Mouse (Mus musculus) C2C12 (cell line): Measurements from ENCODE around the gene Pxmp4. TPM values are rescaled to one million over a fixed set of nuclear protein-coding genes. Genes with fewer than 3 reads are reported as not detected.

Source experiments
- H3K27me3 ChIP-seq: one replicate; pipeline ENCODE4 v1.6.1; 2011; ENCODE audit not compliant: control insufficient read depth, insufficient read depth, insufficient read length
- H3K36me3 ChIP-seq: one replicate; pipeline ENCODE4 v1.6.1; 2011; ENCODE audit not compliant: control insufficient read depth, insufficient read depth
- H3K4me3 ChIP-seq: one replicate; pipeline ENCODE4 v1.5.1; 2011; ENCODE audit warnings: mild to moderate bottlenecking, control low read depth; ENCODE audit not compliant: poor library complexity, insufficient read depth, severe bottlenecking
- H3K79me2 ChIP-seq: one replicate; pipeline ENCODE4 v1.6.1; 2011; ENCODE audit not compliant: control insufficient read depth, insufficient read depth
- H3K79me3 ChIP-seq: one replicate; pipeline ENCODE4 v1.6.1; 2011; ENCODE audit warnings: low read depth, control low read depth
- H3ac ChIP-seq: one replicate; pipeline ENCODE3; 2011; ENCODE audit warnings: low read depth; ENCODE audit not compliant: control insufficient read depth, insufficient read length
- CEBPB ChIP-seq: IDR thresholded peaks from one replicate; pipeline ENCODE4 v1.6.1; 2011; ENCODE audit warnings: low read depth, mild to moderate bottlenecking, control low read depth, moderate library complexity
- CTCF ChIP-seq: IDR thresholded peaks from one replicate; pipeline ENCODE4 v1.5.1; 2011; ENCODE audit not compliant: control insufficient read depth, insufficient read depth, insufficient read length
- FOSL1 ChIP-seq: IDR thresholded peaks from one replicate; pipeline ENCODE4 v1.8.0; 2011; ENCODE audit warnings: mild to moderate bottlenecking, low read length; ENCODE audit not compliant: poor library complexity, insufficient read depth, severe bottlenecking
- MAX ChIP-seq: IDR thresholded peaks from one replicate; pipeline ENCODE4 v1.6.1; 2011; ENCODE audit warnings: mild to moderate bottlenecking, control low read depth
- MYOD1 ChIP-seq: IDR thresholded peaks from one replicate; pipeline ENCODE4 v1.6.1; 2011; ENCODE audit warnings: low read depth; ENCODE audit not compliant: control insufficient read depth, insufficient read length
- MYOG ChIP-seq: IDR thresholded peaks from one replicate; pipeline ENCODE4 v1.6.1; 2011; ENCODE audit not compliant: control insufficient read depth, insufficient read length; ENCODE audit errors: extremely low read depth
- USF1 ChIP-seq: IDR thresholded peaks from one replicate; pipeline ENCODE4 v1.6.1; 2011; ENCODE audit warnings: low read depth, mild to moderate bottlenecking, control low read depth, moderate library complexity
- polyA plus RNA-seq: library from polyadenylated mRNA; unstranded; fragments of >200 nt; fragmentation: generic; extraction: Trizol; gene quantifications from one replicate; pipeline ENCODE4 v1.2.1, GENCODE M21; 2012; ENCODE audit warnings: missing spikeins

Pxmp4 gene
- polyA plus RNA-seq, 1 experiment: 6.4 TPM

DNA sequence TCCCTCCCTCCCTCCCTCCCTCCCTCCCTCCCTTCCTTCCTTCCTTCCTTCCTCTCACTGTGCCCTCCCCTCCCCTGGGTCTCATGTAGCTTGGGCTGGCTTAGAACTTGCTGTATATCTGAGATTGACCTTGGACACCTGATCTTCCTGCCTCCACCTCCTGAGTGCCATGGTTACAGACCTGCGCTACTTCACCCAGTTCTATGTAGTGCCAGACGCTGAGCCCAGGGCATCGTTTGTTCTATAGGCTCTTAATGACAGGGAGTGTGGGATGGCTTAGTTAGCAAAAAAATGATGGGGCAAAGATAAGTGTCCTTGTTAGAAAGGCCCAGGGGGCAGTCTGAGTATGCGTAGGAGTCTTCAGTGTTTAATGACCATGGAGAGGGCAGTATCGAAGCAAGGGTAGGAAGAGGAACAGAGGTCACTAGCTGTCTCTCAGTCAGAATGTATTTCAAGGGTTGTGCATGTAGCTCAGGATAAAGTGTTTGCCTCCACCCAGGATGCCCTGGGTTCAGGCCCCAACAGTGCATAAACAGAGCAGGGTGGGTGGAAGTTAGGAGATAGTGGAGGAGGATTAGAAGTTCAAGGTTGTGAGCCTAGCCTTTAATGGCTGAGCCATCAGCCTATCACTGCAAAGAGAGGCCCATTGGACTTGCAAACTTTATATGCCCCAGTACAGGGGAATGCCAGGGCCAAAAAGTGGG, 29.7 kb upstream of the Pxmp4 start:
- Histone ChIP-seq H3ac (no peak overlapping the region), H3K27me3 (no peaks in the 10 kb centered on the region), H3K36me3 (peaks cover 2% of the 10 kb centered on the region), H3K79me2 (no peaks in the 10 kb centered on the region), H3K4me3 (no peak overlapping the region), H3K79me3 (no peaks in the 10 kb centered on the region)
- no peak for TF ChIP-seq USF1
- TF ChIP-seq MYOD1: no peak
- TF ChIP-seq MAX: no peak
- no peak for TF ChIP-seq MYOG
- TF ChIP-seq CTCF: no peak
- TF ChIP-seq CEBPB: no peak
- no peak for TF ChIP-seq FOSL1

DNA sequence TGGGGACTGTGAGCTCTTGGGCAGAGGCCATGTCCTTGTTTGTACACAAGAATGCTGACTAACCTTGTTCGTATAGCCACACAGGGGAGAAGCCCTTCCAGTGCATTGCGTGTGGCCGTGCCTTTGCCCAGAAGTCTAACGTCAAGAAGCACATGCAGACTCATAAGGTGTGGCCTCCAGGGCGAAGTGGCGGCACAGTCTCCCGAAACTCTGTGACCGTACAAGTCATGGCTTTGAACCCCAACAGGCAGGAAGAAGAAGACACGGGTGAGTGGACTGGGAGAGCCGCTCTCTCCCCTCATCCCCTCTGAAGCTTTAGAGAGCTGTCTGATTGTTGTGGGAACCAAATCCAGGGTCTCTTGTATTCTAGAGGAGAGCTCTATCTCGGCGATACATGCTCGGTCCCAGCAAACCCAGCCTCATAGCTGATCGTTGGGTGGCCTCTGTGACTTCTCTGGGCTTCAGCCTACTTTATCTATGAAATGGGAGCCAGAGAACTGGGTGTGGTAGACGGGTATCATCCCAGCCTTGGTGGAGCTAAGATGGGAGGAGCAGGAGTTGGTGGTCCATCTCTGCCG, 28.8 kb upstream of the Pxmp4 start:
- Histone ChIP-seq H3K36me3 (no peaks in the 10 kb centered on the region), H3ac (no peak overlapping the region), H3K79me2 (no peaks in the 10 kb centered on the region), H3K27me3 (no peaks in the 10 kb centered on the region), H3K4me3 (no peak overlapping the region), H3K79me3 (no peaks in the 10 kb centered on the region)
- TF ChIP-seq USF1 (no peak), FOSL1 (no peak), MYOD1 (no peak), CTCF (no peak), MAX (no peak), CEBPB (no peak), MYOG (no peak)

DNA sequence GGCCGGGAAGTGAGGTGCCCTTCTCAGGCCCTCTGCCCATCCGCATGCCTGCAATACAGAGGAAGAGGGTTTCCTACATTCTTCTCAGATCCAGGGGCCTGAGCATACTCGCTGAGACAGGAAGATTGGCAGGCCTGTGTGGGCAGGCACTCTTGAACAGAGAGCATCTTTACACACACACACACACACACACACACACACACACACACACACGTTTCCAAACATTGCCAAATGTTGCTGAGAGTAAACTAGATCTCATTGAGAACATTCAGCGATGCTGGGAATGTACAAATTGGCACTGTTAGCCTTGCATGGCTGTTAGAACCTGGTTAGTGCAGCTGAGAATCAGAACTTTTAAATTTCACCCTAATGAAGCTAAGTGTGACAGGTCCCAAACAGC, 27.0 kb upstream of the Pxmp4 start:
- H3K36me3 ChIP-seq: no peaks in the 10 kb centered on the region
- H3K27me3 ChIP-seq: no peaks in the 10 kb centered on the region
- no peaks in the 10 kb centered on the region for H3K79me2 ChIP-seq
- TF ChIP-seq CTCF (no peak), USF1 (no peak), FOSL1 (no peak), CEBPB (no peak), MAX (no peak), MYOD1 (no peak), MYOG (no peak)
- no peak overlapping the region for H3K4me3 ChIP-seq
- H3ac ChIP-seq: no peak overlapping the region
- no peaks in the 10 kb centered on the region for H3K79me3 ChIP-seq

DNA sequence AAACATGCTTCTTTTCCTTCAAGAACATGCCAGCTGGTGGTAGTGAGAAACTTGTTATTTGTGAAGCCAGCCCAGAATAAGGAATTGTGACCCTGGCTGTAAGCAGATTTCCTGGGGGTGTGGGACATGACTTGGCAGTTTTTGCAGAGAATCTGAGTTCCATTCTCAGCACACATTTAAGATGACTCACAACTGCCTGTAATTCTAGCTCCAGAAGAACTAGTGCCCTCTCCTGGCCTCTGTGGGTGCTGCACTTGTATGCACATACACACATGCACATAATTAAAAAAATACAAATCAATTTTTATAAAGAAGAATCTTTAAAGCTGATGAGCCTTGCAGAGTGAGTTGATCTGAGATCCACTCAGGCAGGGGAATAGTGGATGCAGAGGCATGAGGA, 20.6 kb upstream of the Pxmp4 start:
- Histone ChIP-seq H3K36me3 (no peaks in the 10 kb centered on the region), H3K79me2 (no peaks in the 10 kb centered on the region), H3K4me3 (no peak overlapping the region), H3K27me3 (no peaks in the 10 kb centered on the region), H3ac (no peak overlapping the region), H3K79me3 (no peaks in the 10 kb centered on the region)
- no peak for TF ChIP-seq USF1
- TF ChIP-seq CEBPB: no peak
- no peak for TF ChIP-seq MYOG
- TF ChIP-seq CTCF: no peak
- TF ChIP-seq FOSL1: no peak
- TF ChIP-seq MYOD1: no peak
- no peak for TF ChIP-seq MAX

DNA sequence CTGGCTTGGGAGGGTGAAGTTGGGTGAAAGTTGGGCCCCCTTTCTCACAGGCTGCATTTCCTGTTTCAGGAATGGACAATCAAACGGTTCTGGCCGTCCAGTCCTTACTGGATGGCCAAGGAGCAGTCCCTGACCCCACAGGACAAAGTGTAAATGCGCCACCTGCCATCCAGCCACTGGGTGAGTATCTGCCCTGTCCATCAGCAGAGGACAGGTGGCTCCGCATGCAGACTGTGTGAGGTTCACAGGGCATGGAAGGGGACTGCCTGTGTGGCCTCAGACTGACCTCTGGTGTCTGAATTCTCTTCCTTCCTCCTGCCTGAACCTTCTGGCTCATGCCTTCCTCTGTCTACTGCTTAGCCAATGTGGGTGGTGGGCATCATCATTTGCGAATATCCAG, 18.2 kb upstream of the Pxmp4 start:
- Histone ChIP-seq H3K36me3 (no peaks in the 10 kb centered on the region), H3ac (no peak overlapping the region), H3K79me2 (no peaks in the 10 kb centered on the region), H3K27me3 (no peaks in the 10 kb centered on the region), H3K4me3 (no peak overlapping the region), H3K79me3 (no peaks in the 10 kb centered on the region)
- no peak for TF ChIP-seq MAX

DNA sequence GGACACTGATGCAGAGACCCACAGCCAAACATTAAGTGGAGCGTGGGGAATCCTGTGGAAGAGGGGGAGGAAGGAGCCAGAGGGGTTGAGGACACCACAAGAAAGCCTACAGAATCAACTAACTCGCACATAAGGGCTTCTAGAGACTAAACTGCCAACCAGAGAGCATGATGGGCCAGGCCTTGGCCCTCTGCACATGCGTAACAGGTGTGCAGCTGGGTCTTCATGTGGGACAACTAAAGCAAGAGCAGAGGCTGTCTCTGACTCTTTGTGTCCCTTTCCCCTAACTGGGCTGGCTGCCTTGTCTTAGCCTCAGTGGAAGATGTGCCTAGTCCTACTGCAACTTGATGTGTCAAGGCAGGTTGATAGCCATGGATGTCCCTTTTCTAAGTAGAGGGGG, 13.6 kb upstream of the Pxmp4 start:
- H3K4me3 ChIP-seq: no peak overlapping the region
- no peaks in the 10 kb centered on the region for H3K27me3 ChIP-seq
- H3K79me3 ChIP-seq: no peaks in the 10 kb centered on the region
- no peaks in the 10 kb centered on the region for H3K36me3 ChIP-seq
- no peak overlapping the region for H3ac ChIP-seq
- no peaks in the 10 kb centered on the region for H3K79me2 ChIP-seq
- TF ChIP-seq USF1 (no peak), MYOD1 (no peak), MYOG (no peak), CTCF (no peak), CEBPB (no peak), FOSL1 (no peak)
